In the genomic region with DNA sequence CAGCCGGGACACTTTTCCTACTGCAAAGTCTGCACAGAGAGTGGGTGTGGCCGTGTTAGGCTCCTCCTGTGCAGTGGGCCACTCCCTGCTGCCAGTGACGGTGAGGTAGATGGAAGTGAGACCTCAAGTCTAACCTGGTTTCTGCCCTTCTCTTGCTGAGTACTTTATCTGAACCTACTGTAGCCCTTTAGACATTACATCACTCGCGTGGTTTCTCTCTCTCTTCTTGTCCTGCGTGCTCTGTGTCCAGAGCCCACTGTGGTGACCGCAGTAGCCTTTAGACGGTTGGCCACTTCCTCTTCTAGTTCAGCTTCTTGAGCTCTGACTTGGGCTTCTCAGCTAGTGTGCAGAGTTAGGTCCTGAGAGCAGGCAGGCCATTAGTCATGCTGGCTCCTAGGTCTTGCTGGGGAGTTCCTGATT, we compare ENCODE assay signal across 9 mouse cellular contexts. TPM values are rescaled to one million over a fixed set of nuclear protein-coding genes. Genes with fewer than 3 reads are reported as not detected.
A peak's percentile ranks its signal among the peaks of the same experiment; 100 is the strongest.
DNase-seq lines count a peak whose midpoint lies in the region; ATAC-seq lines count a peak whose summit lies in the region.
"Had no signal": no experiment of that assay in that cellular context is flagged by ENCODE, and none has a peak within 500 bp of the region (broad histone marks: within the 10 kb centered on the region; RNA-seq: fewer than 3 reads in every experiment).

No protein-coding gene starts in this region.

- 68% methylated on average over 8 of the region's 8 CpGs for WGBS in heart, embryonic 12.5 days
- WGBS in heart, embryonic 10.5 days = 65% methylated on average over 8 of the region's 8 CpGs
- 90% methylated on average over 8 of the region's 8 CpGs for WGBS in hindbrain, embryonic 10.5 days
- 79% methylated on average over 8 of the region's 8 CpGs for WGBS in kidney, embryonic 14.5 days

- H3K4me3 ChIP-seq in heart, embryonic 12.5 days = no peak overlapping the region
- H3K4me3 ChIP-seq in heart, embryonic 10.5 days = no peak overlapping the region
- H3K4me3 ChIP-seq in hindbrain, embryonic 10.5 days = no peak overlapping the region
- no peak overlapping the region for H3K4me3 ChIP-seq in kidney, embryonic 14.5 days (ENCODE audit: low read length)

- H3K9me3 ChIP-seq in heart, embryonic 12.5 days (replicated peaks) = no peaks in the 10 kb centered on the region
- H3K9me3 ChIP-seq in heart, embryonic 10.5 days = no peaks in the 10 kb centered on the region
- H3K9me3 ChIP-seq in hindbrain, embryonic 10.5 days = no peaks in the 10 kb centered on the region
- no peaks in the 10 kb centered on the region for H3K9me3 ChIP-seq in kidney, embryonic 14.5 days (ENCODE audit: control insufficient read depth, low read length)

- no peak for DNase-seq in heart, embryonic 10.5 days (ENCODE audit: low spot score)
- DNase-seq in A20 (ENCODE audit: low read depth, low spot score) = peak; percentile 57
- DNase-seq in hindbrain, embryonic 10.5 days (ENCODE audit: low spot score) = no peak
- no peak for DNase-seq in left cerebral cortex, adult 11 months (ENCODE audit: low spot score)
- DNase-seq: cerebellum, postnatal 36 days had no signal

- H3K9ac ChIP-seq in heart, embryonic 12.5 days = no peak overlapping the region
- H3K9ac ChIP-seq in kidney, embryonic 14.5 days (ENCODE audit: low read depth, low read length) = no peak overlapping the region

- H3K27ac ChIP-seq in heart, embryonic 12.5 days (ENCODE audit: poor library complexity, severe bottlenecking) = peak overlapping the region; percentile 52; the same call in 1 of the 2 replicates
- no peak overlapping the region for H3K27ac ChIP-seq in heart, embryonic 10.5 days
- no peak overlapping the region for H3K27ac ChIP-seq in hindbrain, embryonic 10.5 days
- H3K27ac ChIP-seq in kidney, embryonic 14.5 days (ENCODE audit: low read depth, low read length) = no peak overlapping the region

- ATAC-seq in heart, embryonic 12.5 days (ENCODE audit: insufficient number of reproducible peaks, low FRiP score) = no peak
- peak; percentile 80 for ATAC-seq in granulocyte monocyte progenitor cell, adult 5-6 weeks (replicated peaks; ENCODE audit: poor library complexity, severe bottlenecking)
- ATAC-seq in megakaryocyte, adult 5-6 weeks (ENCODE audit: poor library complexity, severe bottlenecking) = peak; percentile 84
- no peak for ATAC-seq in kidney, embryonic 14.5 days (ENCODE audit: low FRiP score, low TSS enrichment)

- peaks cover 85% of the 10 kb centered on the region for H3K4me1 ChIP-seq in heart, embryonic 12.5 days (replicated peaks)
- H3K4me1 ChIP-seq in heart, embryonic 10.5 days = peaks cover 86% of the 10 kb centered on the region
- H3K4me1 ChIP-seq in hindbrain, embryonic 10.5 days (replicated peaks) = peaks cover 40% of the 10 kb centered on the region
- peaks cover 19% of the 10 kb centered on the region for H3K4me1 ChIP-seq in kidney, embryonic 14.5 days (ENCODE audit: control insufficient read depth, insufficient read depth, low read length)

- no peak overlapping the region for H3K4me2 ChIP-seq in heart, embryonic 12.5 days
- no peak overlapping the region for H3K4me2 ChIP-seq in kidney, embryonic 14.5 days (replicated peaks; ENCODE audit: low read depth, low read length)

- H3K27me3 ChIP-seq in heart, embryonic 12.5 days (replicated peaks) = no peaks in the 10 kb centered on the region
- H3K27me3 ChIP-seq in heart, embryonic 10.5 days (ENCODE audit: insufficient read depth, poor library complexity, severe bottlenecking) = no peaks in the 10 kb centered on the region
- H3K27me3 ChIP-seq in hindbrain, embryonic 10.5 days (ENCODE audit: insufficient read depth, poor library complexity, severe bottlenecking) = no peaks in the 10 kb centered on the region
- no peaks in the 10 kb centered on the region for H3K27me3 ChIP-seq in kidney, embryonic 14.5 days (ENCODE audit: control insufficient read depth, insufficient read depth, low read length)

- H3K36me3 ChIP-seq in heart, embryonic 12.5 days = peaks cover 8% of the 10 kb centered on the region; the same call in 1 of the 2 replicates
- peaks cover 5% of the 10 kb centered on the region; the same call in 1 of the 2 replicates for H3K36me3 ChIP-seq in heart, embryonic 10.5 days
- H3K36me3 ChIP-seq in hindbrain, embryonic 10.5 days = peaks cover 14% of the 10 kb centered on the region; the same call in 1 of the 2 replicates
- no peaks in the 10 kb centered on the region for H3K36me3 ChIP-seq in kidney, embryonic 14.5 days (ENCODE audit: control insufficient read depth, insufficient read depth, low read length)

RNA-seq across cellular contexts. Expression of a gene that starts 20.2 kb away (rescaled TPM):
- polyA plus RNA-seq in heart, embryonic 12.5 days (2016; fragmentation: Nextera tagmentation; extraction: Ambion mirVana) = 120 and 123 TPM in 2 replicates
- polyA plus RNA-seq in heart, embryonic 10.5 days (2016; fragmentation: Nextera tagmentation; extraction: Ambion mirVana) = 159 and 189 TPM in 2 replicates
- total RNA-seq in granulocyte monocyte progenitor cell, adult 5-6 weeks (2014; fragmentation: Nextera tagmentation) = 149 TPM in 2 replicates
- 98.5 and 104 TPM in 2 replicates for total RNA-seq in granulocyte monocyte progenitor cell, adult 5-6 weeks (2017)
- total RNA-seq in megakaryocyte, adult 5-6 weeks (2015) = 204 and 210 TPM in 2 replicates
- total RNA-seq in megakaryocyte, adult 5-6 weeks (2017) = 165 and 180 TPM in 2 replicates
- 173 and 180 TPM in 2 replicates for polyA plus RNA-seq in hindbrain, embryonic 10.5 days (2016; fragmentation: Nextera tagmentation; extraction: Ambion mirVana)
- 160 and 193 TPM in 2 replicates for polyA plus RNA-seq in kidney, embryonic 14.5 days (2014; fragmentation: Nextera tagmentation; extraction: Ambion mirVana)

RNA-seq across cellular contexts. Expression of a gene that starts 22.5 kb away (rescaled TPM):
- 1.9 and 2.4 TPM in 2 replicates for polyA plus RNA-seq in heart, embryonic 12.5 days (2016; fragmentation: Nextera tagmentation; extraction: Ambion mirVana)
- 2.4 and 3.1 TPM in 2 replicates for polyA plus RNA-seq in heart, embryonic 10.5 days (2016; fragmentation: Nextera tagmentation; extraction: Ambion mirVana)
- total RNA-seq in granulocyte monocyte progenitor cell, adult 5-6 weeks (2014; fragmentation: Nextera tagmentation) = 37.5 and 49.2 TPM in 2 replicates
- 11.0 and 13.9 TPM in 2 replicates for total RNA-seq in granulocyte monocyte progenitor cell, adult 5-6 weeks (2017)
- 42.1 and 52.5 TPM in 2 replicates for total RNA-seq in megakaryocyte, adult 5-6 weeks (2015)
- 29.1 and 35.9 TPM in 2 replicates for total RNA-seq in megakaryocyte, adult 5-6 weeks (2017)
- 1.4 and 1.7 TPM in 2 replicates for polyA plus RNA-seq in hindbrain, embryonic 10.5 days (2016; fragmentation: Nextera tagmentation; extraction: Ambion mirVana)
- polyA plus RNA-seq in kidney, embryonic 14.5 days (2014; fragmentation: Nextera tagmentation; extraction: Ambion mirVana) = 2.6 and 4.8 TPM in 2 replicates

RNA-seq across cellular contexts. Expression of a gene that starts 52.2 kb away (rescaled TPM):
- polyA plus RNA-seq in heart, embryonic 12.5 days (2016; fragmentation: Nextera tagmentation; extraction: Ambion mirVana) = 22.9 and 26.0 TPM in 2 replicates
- polyA plus RNA-seq in heart, embryonic 10.5 days (2016; fragmentation: Nextera tagmentation; extraction: Ambion mirVana) = 28.5 and 32.3 TPM in 2 replicates
- 4.4 and 4.5 TPM in 2 replicates for total RNA-seq in granulocyte monocyte progenitor cell, adult 5-6 weeks (2014; fragmentation: Nextera tagmentation)
- total RNA-seq in granulocyte monocyte progenitor cell, adult 5-6 weeks (2017) = 0.99 and 4.7 TPM in 2 replicates
- total RNA-seq in megakaryocyte, adult 5-6 weeks (2015) = 4.6 and 5.2 TPM in 2 replicates
- 2.0 and 3.5 TPM in 2 replicates for total RNA-seq in megakaryocyte, adult 5-6 weeks (2017)
- polyA plus RNA-seq in hindbrain, embryonic 10.5 days (2016; fragmentation: Nextera tagmentation; extraction: Ambion mirVana) = 39.9 and 49.9 TPM in 2 replicates
- 23.6 and 64.4 TPM in 2 replicates for polyA plus RNA-seq in kidney, embryonic 14.5 days (2014; fragmentation: Nextera tagmentation; extraction: Ambion mirVana)

Comparison
In these comparisons a context has a peak if more than half of its experiments do, and no peak if none do; other contexts are left out.
1. ATAC-seq: peak in granulocyte monocyte progenitor cell, adult 5-6 weeks (single experiment) and megakaryocyte, adult 5-6 weeks (single experiment); none in heart, embryonic 12.5 days (single experiment) and kidney, embryonic 14.5 days (single experiment).